ENCODE assay signal across 9 mouse cellular contexts in the genomic region with DNA sequence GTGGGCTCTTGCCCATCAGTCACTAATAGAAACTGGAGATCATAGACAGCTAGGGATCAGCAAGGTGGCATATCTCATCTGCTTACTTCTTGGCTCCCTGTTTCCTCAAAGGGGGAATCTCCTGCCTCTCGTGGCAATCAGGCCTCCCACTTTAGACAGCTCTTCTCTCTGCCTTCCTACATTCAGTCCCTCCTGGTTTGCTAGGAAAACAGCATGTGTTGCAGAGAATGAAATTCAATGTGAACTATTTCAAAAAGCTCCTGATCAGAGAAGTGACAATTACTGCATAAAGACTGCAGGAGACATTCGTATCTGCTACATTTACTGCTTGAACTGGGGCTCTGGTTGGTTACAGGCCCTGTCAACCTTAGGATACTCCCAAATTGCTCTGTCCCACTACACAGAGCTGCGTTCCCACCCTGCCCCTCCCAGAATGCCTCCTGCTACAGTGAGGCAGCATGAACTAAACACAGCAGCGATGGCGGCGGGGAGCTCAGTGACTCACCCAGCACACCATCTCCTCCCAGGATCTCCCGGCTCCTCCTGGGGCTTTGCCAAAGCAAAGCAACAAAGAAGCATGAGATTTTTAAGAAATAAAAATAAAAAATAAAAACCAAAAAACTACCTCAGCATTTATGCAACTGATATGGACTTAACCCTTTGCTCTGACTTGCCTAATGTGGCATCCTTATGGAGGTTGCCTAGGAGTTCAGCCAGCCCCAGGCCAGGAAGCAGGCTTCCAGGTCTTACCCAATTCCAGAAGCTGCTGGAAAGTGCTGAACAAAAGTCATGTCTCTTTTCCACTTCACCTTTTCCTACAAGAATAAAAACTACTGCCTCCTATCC. TPM values are rescaled to one million over a fixed set of nuclear protein-coding genes. Genes with fewer than 3 reads are reported as not detected.
A peak's percentile ranks its signal among the peaks of the same experiment; 100 is the strongest.
DNase-seq lines count a peak whose midpoint lies in the region; ATAC-seq and TF ChIP-seq lines count a peak whose summit lies in the region.
"Had no signal": no experiment of that assay in that cellular context is flagged by ENCODE, and none has a peak within 500 bp of the region (broad histone marks: within the 10 kb centered on the region; RNA-seq: fewer than 3 reads in every experiment).

No protein-coding gene starts in this region.

- no peak for ATAC-seq in lung, embryonic 14.5 days (ENCODE audit: insufficient read depth)
- no peak for ATAC-seq in neural tube, embryonic 15.5 days (ENCODE audit: low FRiP score)

- H3K4me2 ChIP-seq in lung, embryonic 14.5 days, result no peak overlapping the region
- no peak overlapping the region for H3K4me2 ChIP-seq in neural tube, embryonic 15.5 days

- no peak for TF ChIP-seq CTCF in lung, embryonic 14.5 days (IDR thresholded peaks at IDR 0.05; ENCODE audit: low read depth)

- H3K27ac ChIP-seq in lung, embryonic 14.5 days (ENCODE audit: low read depth), result peak overlapping the region; percentile 9; the same call in 1 of the 2 replicates
- H3K27ac ChIP-seq in neural tube, embryonic 15.5 days (replicated peaks), result no peak overlapping the region

- no peaks in the 10 kb centered on the region for H3K36me3 ChIP-seq in lung, embryonic 14.5 days (ENCODE audit: insufficient read depth)
- no peaks in the 10 kb centered on the region for H3K36me3 ChIP-seq in neural tube, embryonic 15.5 days

- H3K4me3 ChIP-seq in lung, embryonic 14.5 days (ENCODE audit: low read depth, low read length), result no peak overlapping the region
- no peak overlapping the region for H3K4me3 ChIP-seq in neural tube, embryonic 15.5 days (replicated peaks)

- no peak overlapping the region for H3K9ac ChIP-seq in lung, embryonic 14.5 days
- H3K9ac ChIP-seq in neural tube, embryonic 15.5 days (replicated peaks), result no peak overlapping the region

- no peaks in the 10 kb centered on the region for H3K27me3 ChIP-seq in lung, embryonic 14.5 days (ENCODE audit: insufficient read depth, low read length)
- no peaks in the 10 kb centered on the region for H3K27me3 ChIP-seq in neural tube, embryonic 15.5 days (replicated peaks)

- WGBS in lung, embryonic 14.5 days, result 82% methylated on average over 7 of the region's 7 CpGs
- 88% methylated on average over 7 of the region's 7 CpGs for WGBS in neural tube, embryonic 15.5 days

- peak; percentile 91 for DNase-seq in heart, adult 11 months
- no peak for DNase-seq in heart, adult 8-10 months (ENCODE audit: low spot score)
- peak; percentile 28 for DNase-seq in lung, embryonic 14.5 days
- no peak for DNase-seq in lung, postnatal 4 days
- DNase-seq in brain, adult 2 months (ENCODE audit: low read depth, low spot score), result peak; percentile 91
- peak; percentile 50 to 55 for DNase-seq in right cerebral cortex, postnatal 36 days (ENCODE audit: low spot score in 2 of 2)
- DNase-seq in cerebellum, adult 8-10 months, result no peak
- DNase-seq: thymus, adult 18-20 months had no signal

- H3K9me3 ChIP-seq in lung, embryonic 14.5 days (ENCODE audit: low read depth, low read length), result no peaks in the 10 kb centered on the region
- H3K9me3 ChIP-seq in neural tube, embryonic 15.5 days (replicated peaks), result no peaks in the 10 kb centered on the region

- H3K4me1 ChIP-seq in lung, embryonic 14.5 days (ENCODE audit: insufficient read depth), result no peaks in the 10 kb centered on the region; the same call in 1 of the 2 replicates
- peaks cover 36% of the 10 kb centered on the region for H3K4me1 ChIP-seq in neural tube, embryonic 15.5 days

RNA-seq across cellular contexts. Expression of a gene that starts 34.7 kb away (rescaled TPM):
- total RNA-seq in heart, adult 8-10 months (2022), result 10 to 100 TPM in 1 of 4 experiments, 1 to 10 TPM in 3; 5.5 to 12.7 (median 7.3) TPM
- 6.0 and 7.9 TPM in 2 replicates for polyA plus RNA-seq in lung, embryonic 14.5 days (2014; fragmentation: Nextera tagmentation; extraction: Ambion mirVana)
- 14.8 and 15.3 TPM in 2 replicates for polyA plus RNA-seq in neural tube, embryonic 15.5 days (2015; fragmentation: Nextera tagmentation; extraction: Ambion mirVana)

RNA-seq across cellular contexts. Expression of a gene that starts 39.8 kb away (rescaled TPM):
- total RNA-seq in heart, adult 8-10 months (2022), result 10 to 100 TPM; 44.5 to 54.2 (median 47.1) TPM
- 49.2 and 57.8 TPM in 2 replicates for polyA plus RNA-seq in lung, embryonic 14.5 days (2014; fragmentation: Nextera tagmentation; extraction: Ambion mirVana)
- polyA plus RNA-seq in neural tube, embryonic 15.5 days (2015; fragmentation: Nextera tagmentation; extraction: Ambion mirVana), result 47.4 and 51.9 TPM in 2 replicates

Comparison
In these comparisons a context has a peak if more than half of its experiments do, and no peak if none do; other contexts are left out.
1. DNase-seq: peak in heart, adult 11 months (single experiment), lung, embryonic 14.5 days (single experiment), brain, adult 2 months (single experiment) and right cerebral cortex, postnatal 36 days (2 of 2); none in heart, adult 8-10 months (single experiment), lung, postnatal 4 days (0 of 2) and cerebellum, adult 8-10 months (single experiment).